Mouse (Mus musculus) stomach, postnatal 0 days (tissue): ENCODE data around the gene Dnajb14. TPM values are rescaled to one million over a fixed set of nuclear protein-coding genes. Genes with fewer than 3 reads are reported as not detected.

ENCODE experiments used
- ATAC-seq: fragments of 200-750 bp; cut with Nextera tagmentation; 2 replicates; pipeline ENCODE4 v1.8.0; 2017; ENCODE audit not compliant: low FRiP score, low TSS enrichment
- DNase-seq: peaks from one replicate; pipeline ENCODE4 v3.0.0-alpha.2; 2016; ENCODE audit warnings: low spot score
- H3K27ac ChIP-seq: fragments of 300-500 bp; sonication (generic); replicated peaks from 2 replicates; pipeline ENCODE4 v1.5.1; 2014; ENCODE audit warnings: mild to moderate bottlenecking, control low read depth
- H3K27me3 ChIP-seq: fragments of 300-500 bp; sonication (generic); 2 replicates; pipeline ENCODE4 v1.6.1; 2014; ENCODE audit warnings: low read length; ENCODE audit not compliant: control insufficient read depth, insufficient read depth
- H3K36me3 ChIP-seq: fragments of 300-500 bp; sonication (generic); 2 replicates; pipeline ENCODE4 v1.6.1; 2014; ENCODE audit warnings: low read length, mixed read lengths; ENCODE audit not compliant: control insufficient read depth, insufficient read depth
- H3K4me1 ChIP-seq: fragments of 300-500 bp; sonication (generic); replicated peaks from 2 replicates; pipeline ENCODE4 v1.6.1; 2014; ENCODE audit warnings: antibody characterized with exemption; ENCODE audit not compliant: control insufficient read depth, insufficient read depth
- H3K4me2 ChIP-seq: fragments of 300-500 bp; sonication (generic); replicated peaks from 2 replicates; pipeline ENCODE4 v1.6.1; 2014; ENCODE audit warnings: low read depth, mild to moderate bottlenecking, control low read depth, moderate library complexity
- H3K4me3 ChIP-seq: fragments of 300-500 bp; sonication (generic); 2 replicates; pipeline ENCODE4 v1.5.1; 2014; ENCODE audit warnings: low read depth, low read length, control low read depth
- H3K9ac ChIP-seq: fragments of 300-500 bp; sonication (generic); 2 replicates; pipeline ENCODE4 v1.6.1; 2014; ENCODE audit warnings: mild to moderate bottlenecking, low read length, control low read depth, mixed read lengths
- H3K9me3 ChIP-seq: fragments of 300-500 bp; sonication (generic); 2 replicates; pipeline ENCODE4 v1.6.1; 2016; ENCODE audit warnings: low read length; ENCODE audit not compliant: control insufficient read depth
- CTCF ChIP-seq: IDR thresholded peaks from 2 replicates; pipeline ENCODE4 v1.5.1; 2016; ENCODE audit warnings: antibody characterized with exemption, low read depth, mild to moderate bottlenecking, moderate library complexity
- EP300 ChIP-seq: optimal IDR thresholded peaks from 2 replicates; pipeline ENCODE3; 2016; ENCODE audit warnings: antibody characterized with exemption
- WGBS: fragments of 180-500 bp; shearing (Covaris S2); extraction: QIAGEN DNeasy Blood & Tissue Kit; methylation state at CpG from one replicate; pipeline ENCODE4 v1.1.7; 2014; 5-methylcytosine and 5-hydroxymethylcytosine counted together
- polyA plus RNA-seq: library from polyadenylated mRNA; unstranded; fragments of >200 nt; fragmentation: Nextera tagmentation; extraction: Ambion mirVana; gene quantifications from 2 replicates; pipeline ENCODE4 v1.2.1, GENCODE M21; 2015

Gene Dnajb14
- polyA plus RNA-seq, 1 experiment from 2014 or later = 12.6 TPM

GRCm38 (mm10) chr3:137856061-137856460 lies 11.4 kb upstream of the Dnajb14 start:
- no peaks in the 10 kb centered on the region for H3K36me3 ChIP-seq
- no peak overlapping the region for H3K27ac ChIP-seq
- no peak for TF ChIP-seq CTCF
- no peak for TF ChIP-seq EP300
- no peaks in the 10 kb centered on the region for H3K9me3 ChIP-seq
- DNase-seq (no peak), ATAC-seq (no peak)
- 48% methylated on average over 7 of the region's 7 CpGs for WGBS
- no peaks in the 10 kb centered on the region for H3K4me1 ChIP-seq
- no peak overlapping the region for H3K4me2 ChIP-seq
- no peak overlapping the region for H3K9ac ChIP-seq
- no peak overlapping the region for H3K4me3 ChIP-seq
- no peaks in the 10 kb centered on the region for H3K27me3 ChIP-seq

DNA sequence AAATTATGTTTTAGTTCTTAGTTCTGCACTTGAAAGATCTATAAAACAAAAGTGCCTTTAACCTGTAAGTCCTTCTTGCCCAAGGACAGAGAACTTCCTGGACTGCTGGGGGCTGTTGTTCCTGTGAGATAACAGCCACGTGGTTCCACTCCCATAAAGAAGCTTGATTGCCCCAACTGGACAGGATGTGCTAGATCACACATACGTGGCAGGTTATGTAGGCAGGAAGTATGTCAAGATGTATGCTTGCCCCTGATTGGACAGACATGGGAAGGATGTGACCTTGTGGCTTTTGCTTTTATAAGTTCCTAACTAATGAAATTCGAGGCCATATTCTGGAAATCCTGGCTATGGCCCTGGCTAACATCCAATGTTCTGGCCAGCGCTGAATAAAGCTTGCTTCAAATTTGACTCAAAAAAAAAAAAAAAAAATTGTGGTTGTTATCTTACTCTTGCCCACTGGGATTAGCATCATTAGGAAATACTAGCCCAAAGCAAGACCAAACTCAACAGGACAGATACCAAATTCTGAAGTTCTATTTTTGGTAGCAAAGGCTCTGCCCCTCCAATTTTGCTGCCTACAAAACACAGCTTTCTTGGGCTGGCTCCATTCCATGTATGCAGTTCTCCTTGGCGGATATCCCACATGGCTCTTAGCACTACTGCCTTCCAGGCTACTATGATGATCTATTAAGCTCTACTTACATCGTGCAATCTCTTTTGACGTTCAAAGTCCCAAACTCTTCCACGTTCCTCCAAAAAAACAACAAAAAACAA lies 6.9 kb upstream of the Dnajb14 start:
- DNase-seq = no peak
- 38% methylated on average over 8 of the region's 8 CpGs for WGBS
- no peaks in the 10 kb centered on the region for H3K27me3 ChIP-seq
- no peaks in the 10 kb centered on the region for H3K9me3 ChIP-seq
- no peak for TF ChIP-seq EP300
- TF ChIP-seq CTCF = no peak
- 0 out of 2 replicates have a peak overlapping the region, but pooled peaks have one; percentile 8 for H3K27ac ChIP-seq
- H3K4me2 ChIP-seq = no peak overlapping the region
- no peak overlapping the region for H3K9ac ChIP-seq
- H3K4me1 ChIP-seq = no peaks in the 10 kb centered on the region
- ATAC-seq = no peak
- no peaks in the 10 kb centered on the region for H3K36me3 ChIP-seq
- no peak overlapping the region for H3K4me3 ChIP-seq

DNA sequence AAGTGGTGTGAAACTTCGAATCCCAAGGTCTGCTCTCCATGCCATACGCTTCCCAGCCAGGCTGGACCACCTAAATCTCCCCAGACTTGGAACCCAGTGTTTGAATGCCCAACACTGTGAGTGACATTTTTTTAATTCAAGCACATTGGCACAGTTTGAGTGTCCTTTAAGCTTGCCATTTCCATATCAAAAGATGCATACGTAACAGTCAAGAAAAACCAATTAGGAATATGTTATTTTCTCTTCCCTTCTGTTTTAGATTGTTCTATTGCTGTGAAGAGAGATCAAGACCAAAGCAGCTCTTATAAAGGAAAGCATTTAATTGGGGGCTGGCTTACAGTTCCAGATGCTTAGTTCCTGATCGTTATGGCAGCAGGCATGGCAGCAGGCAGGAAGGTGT lies 6.0 kb upstream of the Dnajb14 start:
- Histone ChIP-seq H3K4me2 (no peak overlapping the region), H3K9ac (no peak overlapping the region), H3K9me3 (no peaks in the 10 kb centered on the region), H3K36me3 (no peaks in the 10 kb centered on the region), H3K27me3 (no peaks in the 10 kb centered on the region), H3K4me3 (no peak overlapping the region), H3K4me1 (no peaks in the 10 kb centered on the region), H3K27ac (no peak overlapping the region)
- DNase-seq = no peak
- TF ChIP-seq EP300 (no peak), CTCF (no peak)
- ATAC-seq = no peak
- WGBS = 94% methylated on average over 4 of the region's 4 CpGs

DNA sequence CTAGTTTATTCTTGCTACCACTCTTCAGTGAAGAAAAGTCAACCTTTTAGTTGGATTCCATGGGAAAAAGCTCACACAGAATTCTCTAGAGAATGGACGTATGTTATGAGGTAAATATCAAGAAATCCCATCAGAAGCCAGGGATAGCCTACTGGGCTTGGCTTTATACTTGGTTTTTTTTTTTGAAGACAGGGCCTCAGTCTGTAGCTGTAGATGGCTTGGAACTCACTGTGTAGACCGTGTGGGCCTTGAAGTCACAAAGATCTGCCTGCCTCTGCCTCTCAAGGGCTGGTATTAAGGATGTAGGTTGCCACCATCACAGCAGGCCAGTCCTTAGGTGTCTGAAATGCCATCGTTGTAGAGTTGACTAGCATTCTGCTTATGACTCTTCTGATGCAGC lies 4.9 kb upstream of the Dnajb14 start:
- no peak for TF ChIP-seq CTCF
- no peak for TF ChIP-seq EP300
- Histone ChIP-seq H3K9ac (no peak overlapping the region), H3K4me1 (no peaks in the 10 kb centered on the region; the same call in 1 of the 2 replicates), H3K9me3 (no peaks in the 10 kb centered on the region), H3K4me3 (no peak overlapping the region), H3K27me3 (no peaks in the 10 kb centered on the region), H3K36me3 (no peaks in the 10 kb centered on the region), H3K27ac (no peak overlapping the region), H3K4me2 (no peak overlapping the region)
- 96% methylated on average over 3 of the region's 3 CpGs for WGBS
- DNase-seq = no peak
- ATAC-seq = no peak

- 30% methylated on average over 22 of the region's 22 CpGs for WGBS
- no peak for DNase-seq
- H3K36me3 ChIP-seq = no peaks in the 10 kb centered on the region
- peak overlapping the region; percentile 84 for H3K4me3 ChIP-seq
- peak overlapping the region; percentile 70 for H3K4me2 ChIP-seq
- no peak for TF ChIP-seq CTCF
- no peak for TF ChIP-seq EP300
- H3K27me3 ChIP-seq = no peaks in the 10 kb centered on the region
- peak overlapping the region; percentile 86 for H3K27ac ChIP-seq
- peak overlapping the region; percentile 67 for H3K9ac ChIP-seq
- no peaks in the 10 kb centered on the region; the same call in 1 of the 2 replicates for H3K4me1 ChIP-seq
- H3K9me3 ChIP-seq = no peaks in the 10 kb centered on the region
- no peak for ATAC-seq
These were observed 3.9 kb upstream of the Dnajb14 start for GRCm38 (mm10) chr3:137863330-137864123.
